Mouse (Mus musculus) gastrocnemius, adult 8-10 months (tissue): ENCODE results near the gene Gm7849. TPM values are rescaled to one million over a fixed set of nuclear protein-coding genes. Genes with fewer than 3 reads are reported as not detected.
"Not testable (repeated sequence)": the region's sequence is repeated elsewhere in the genome, so short reads cannot be mapped to it uniquely, and the experiment has no call there.

ENCODE experiments used
- DNase-seq, 2 experiments: peaks; one replicate each; pipeline ENCODE4 v3.0.0; 2022; ENCODE audit warnings: low spot score in 2 of 2
- total RNA-seq, 4 experiments: library from RNA; stranded (reverse); gene quantifications; 2 replicates each; pipeline ENCODE4 v1.2.4; 2022

The Gm7849 gene
- total RNA-seq: not detected

GRCm38 (mm10) chr8:21456460-21456859, at the start of gene Gm7849:
TSS of gene Gm7849 (minus strand) at chr8:21456560.
- DNase-seq: not testable (repeated sequence)

- not testable (repeated sequence) for DNase-seq
Observed at GRCm38 (mm10) chr8:21427111-21427510, 29.2 kb downstream of the Gm7849 start, which contains the start of gene Defa36. TSS of gene Defa36 (plus strand) at chr8:21427411.

Other genes starting within 250 kb of the Gm7849 start
- gene Gm15292, start 206.8 kb downstream of the Gm7849 start, total RNA-seq: not detected
- gene Defa27, start 141.0 kb downstream of the Gm7849 start, total RNA-seq: not detected
- not detected for gene Defa29, start 129.5 kb downstream of the Gm7849 start, total RNA-seq
- not detected for gene Defa2, start 78.0 kb downstream of the Gm7849 start, total RNA-seq
- gene Defa33, start 64.7 kb downstream of the Gm7849 start, total RNA-seq: not detected
- not detected for gene Defa36, start 29.1 kb downstream of the Gm7849 start, total RNA-seq
- gene Defa20, start 52.7 kb upstream of the Gm7849 start, total RNA-seq: not detected
- gene Defa32, start 72.5 kb upstream of the Gm7849 start, total RNA-seq: not detected
- gene Defa37, start 108.8 kb upstream of the Gm7849 start, total RNA-seq: not detected
- gene Defa28, start 126.4 kb upstream of the Gm7849 start, total RNA-seq: not detected
- not detected for gene Gm7861, start 137.9 kb upstream of the Gm7849 start, total RNA-seq
- gene Defa26, start 161.6 kb upstream of the Gm7849 start, total RNA-seq: not detected
- gene Defa17, start 199.2 kb upstream of the Gm7849 start, total RNA-seq: not detected
- gene Defa34, start 209.2 kb upstream of the Gm7849 start, total RNA-seq: not detected
- not detected for gene AY761184, start 247.1 kb upstream of the Gm7849 start, total RNA-seq